Comparison of ENCODE assay signal across 8 mouse cellular contexts in genomic region chr2:157914889-157915517, GRCm38 (mm10). TPM values are rescaled to one million over a fixed set of nuclear protein-coding genes. Genes with fewer than 3 reads are reported as not detected.
DNase-seq lines count a peak whose midpoint lies in the region; ATAC-seq and TF ChIP-seq lines count a peak whose summit lies in the region.

No protein-coding gene starts in this region.

- H3K9ac ChIP-seq in heart, embryonic 12.5 days = no peak overlapping the region
- peak overlapping the region; percentile 78 for H3K9ac ChIP-seq in hindbrain, embryonic 15.5 days
- H3K9ac ChIP-seq in midbrain, embryonic 11.5 days (ENCODE audit: low read length) = peak overlapping the region; percentile 48

- H3K4me3 ChIP-seq in heart, embryonic 12.5 days = peak overlapping the region; percentile 38
- no peak overlapping the region for H3K4me3 ChIP-seq in bone marrow, adult 2 months (replicated peaks; ENCODE audit: control insufficient read depth, low read depth, low read length)
- peak overlapping the region; percentile 65 for H3K4me3 ChIP-seq in hindbrain, embryonic 15.5 days
- peak overlapping the region; percentile 38 for H3K4me3 ChIP-seq in midbrain, embryonic 11.5 days (ENCODE audit: low read depth, low read length)
- H3K4me3 ChIP-seq in gastrocnemius, adult 2 months = no peak overlapping the region

- no peak for DNase-seq in heart, postnatal 36 days
- DNase-seq in midbrain, embryonic 11.5 days (ENCODE audit: low spot score, missing footprints) = no peak
- no peak for DNase-seq in yolk sac, embryonic 10.5 days (ENCODE audit: low spot score)
- DNase-seq in spleen, postnatal 10 days (ENCODE audit: low spot score in 2 of 2) = no peak
- no peak for DNase-seq in gastrocnemius, adult 2 months

- TF ChIP-seq POLR2A in bone marrow, adult 2 months (IDR thresholded peaks at IDR 0.05; ENCODE audit: borderline replicate concordance, control insufficient read depth, low read depth, low read length) = 0 out of 2 replicates have a peak, but pooled peaks have one; percentile 6

- intact Hi-C loops in heart, postnatal 36 days (cut with DNase I) = no loop called here
- intact Hi-C loops in gastrocnemius, adult 2 months (cut with DNase I) = no loop called here

- no peaks in the 10 kb centered on the region for H3K9me3 ChIP-seq in heart, embryonic 12.5 days (replicated peaks)
- no peaks in the 10 kb centered on the region for H3K9me3 ChIP-seq in hindbrain, embryonic 15.5 days
- no peaks in the 10 kb centered on the region for H3K9me3 ChIP-seq in midbrain, embryonic 11.5 days (ENCODE audit: control insufficient read depth, low read length)

- peaks cover 80% of the 10 kb centered on the region for H3K27me3 ChIP-seq in heart, embryonic 12.5 days (replicated peaks)
- no peaks in the 10 kb centered on the region; the same call in 1 of the 2 replicates for H3K27me3 ChIP-seq in hindbrain, embryonic 15.5 days
- peaks cover 29% of the 10 kb centered on the region for H3K27me3 ChIP-seq in midbrain, embryonic 11.5 days (ENCODE audit: control insufficient read depth, insufficient read depth, low read length)

- 41% methylated on average over 37 of the region's 43 CpGs for WGBS in heart, embryonic 12.5 days
- WGBS in bone marrow, adult 2 months = 44% methylated on average over 43 of the region's 43 CpGs
- WGBS in hindbrain, embryonic 15.5 days = 32% methylated on average over 37 of the region's 43 CpGs
- WGBS in midbrain, embryonic 11.5 days = 43% methylated on average over 41 of the region's 43 CpGs

- H3K36me3 ChIP-seq in heart, embryonic 12.5 days = no peaks in the 10 kb centered on the region
- no peaks in the 10 kb centered on the region for H3K36me3 ChIP-seq in hindbrain, embryonic 15.5 days
- no peaks in the 10 kb centered on the region for H3K36me3 ChIP-seq in midbrain, embryonic 11.5 days (ENCODE audit: control insufficient read depth, insufficient read depth, low read length)

- ATAC-seq in heart, embryonic 12.5 days (ENCODE audit: insufficient number of reproducible peaks, low FRiP score) = no peak
- 0 out of 2 replicates have a peak, but pooled peaks have one; percentile 3 for ATAC-seq in hindbrain, embryonic 15.5 days (ENCODE audit: low FRiP score, low read depth)
- 0 out of 2 replicates have a peak, but pooled peaks have one; percentile 7 for ATAC-seq in midbrain, embryonic 11.5 days (ENCODE audit: low FRiP score)

- no peak for TF ChIP-seq CTCF in bone marrow, adult 2 months (IDR thresholded peaks at IDR 0.05; ENCODE audit: control insufficient read depth, insufficient read depth, low read length)
- TF ChIP-seq CTCF in gastrocnemius, adult 2 months (IDR thresholded peaks at IDR 0.05) = no peak

- H3K4me2 ChIP-seq in heart, embryonic 12.5 days = peak overlapping the region; percentile 67
- peak overlapping the region; percentile 87 for H3K4me2 ChIP-seq in hindbrain, embryonic 15.5 days
- H3K4me2 ChIP-seq in midbrain, embryonic 11.5 days = peak overlapping the region; percentile 56

- peaks cover 7% of the 10 kb centered on the region for H3K4me1 ChIP-seq in heart, embryonic 12.5 days (replicated peaks)
- no peaks in the 10 kb centered on the region for H3K4me1 ChIP-seq in bone marrow, adult 2 months (ENCODE audit: control insufficient read depth, insufficient read depth, low read length)
- H3K4me1 ChIP-seq in hindbrain, embryonic 15.5 days (replicated peaks) = peaks cover 81% of the 10 kb centered on the region
- H3K4me1 ChIP-seq in midbrain, embryonic 11.5 days (ENCODE audit: control insufficient read depth, insufficient read depth, low read length) = peaks cover 3% of the 10 kb centered on the region

- H3K27ac ChIP-seq in heart, embryonic 12.5 days (ENCODE audit: poor library complexity, severe bottlenecking) = no peak overlapping the region
- H3K27ac ChIP-seq in bone marrow, adult 2 months (ENCODE audit: control insufficient read depth, insufficient read depth, low read depth, low read length, poor library complexity) = no peak overlapping the region
- H3K27ac ChIP-seq in hindbrain, embryonic 15.5 days (replicated peaks) = peak overlapping the region; percentile 85
- H3K27ac ChIP-seq in midbrain, embryonic 11.5 days (ENCODE audit: low read depth, low read length) = no peak overlapping the region
- H3K27ac ChIP-seq in gastrocnemius, adult 2 months = no peak overlapping the region

RNA-seq across cellular contexts. Expression of gene Vstm2l, which starts 0.6 kb away (rescaled TPM):
- polyA plus RNA-seq in heart, embryonic 12.5 days (2016; fragmentation: Nextera tagmentation; extraction: Ambion mirVana) = not detected in 2 replicates
- total RNA-seq in heart, postnatal 36 days (2021) = under 1 TPM; 0.22 to 0.24 TPM
- polyA plus RNA-seq in bone marrow, adult 2 months (2011; ENCODE audit: insufficient read depth, insufficient read length, low replicate concordance, missing spikeins) = not detected in 2 replicates
- polyA plus RNA-seq in hindbrain, embryonic 15.5 days (2015; fragmentation: Nextera tagmentation; extraction: Ambion mirVana) = 32.5 and 40.0 TPM in 2 replicates
- 3.4 and 3.5 TPM in 2 replicates for polyA plus RNA-seq in midbrain, embryonic 11.5 days (2014; fragmentation: Nextera tagmentation; extraction: Ambion mirVana)
- not detected for total RNA-seq in gastrocnemius, adult 2 months (2021)

Comparison
In these comparisons a context has a peak if more than half of its experiments do, and no peak if none do; other contexts are left out.
1. H3K4me3 ChIP-seq: peak in heart, embryonic 12.5 days (single experiment), hindbrain, embryonic 15.5 days (single experiment) and midbrain, embryonic 11.5 days (single experiment); none in bone marrow, adult 2 months (single experiment) and gastrocnemius, adult 2 months (single experiment).
2. Peak in every context shown above with its lines, with median percentiles within 50 percentile points of each other: H3K4me2 ChIP-seq.